Mouse (Mus musculus) embryonic facial prominence, embryonic 13.5 days (tissue): ENCODE data around the gene Tuba4a. TPM values are rescaled to one million over a fixed set of nuclear protein-coding genes. Genes with fewer than 3 reads are reported as not detected.
"Not testable (repeated sequence)": the region's sequence is repeated elsewhere in the genome, so short reads cannot be mapped to it uniquely, and the experiment has no call there.

Experiments
- ATAC-seq: fragments of 200-750 bp; cut with Nextera tagmentation; 2 replicates; pipeline ENCODE4 v1.8.0; 2017; ENCODE audit warnings: low read depth; ENCODE audit not compliant: insufficient number of reproducible peaks, insufficient read depth, low FRiP score, low TSS enrichment
- H3K27ac ChIP-seq: fragments of 300-500 bp; sonication (generic); 2 replicates; pipeline ENCODE4 v1.5.1; 2015; ENCODE audit warnings: moderate library complexity, mild to moderate bottlenecking, inconsistent platforms
- H3K27me3 ChIP-seq: fragments of 300-500 bp; sonication (generic); 2 replicates; pipeline ENCODE4 v1.6.1; 2015; ENCODE audit warnings: mild to moderate bottlenecking, inconsistent platforms
- H3K36me3 ChIP-seq: fragments of 300-500 bp; sonication (generic); 2 replicates; pipeline ENCODE4 v1.6.1; 2015; ENCODE audit warnings: mild to moderate bottlenecking, inconsistent platforms
- H3K4me1 ChIP-seq: fragments of 300-500 bp; sonication (generic); 2 replicates; pipeline ENCODE4 v1.6.1; 2015; ENCODE audit warnings: inconsistent platforms
- H3K4me2 ChIP-seq: fragments of 300-500 bp; sonication (generic); 2 replicates; pipeline ENCODE4 v1.6.1; 2015; ENCODE audit warnings: moderate library complexity, mild to moderate bottlenecking, inconsistent platforms
- H3K4me3 ChIP-seq: fragments of 300-500 bp; sonication (generic); 2 replicates; pipeline ENCODE4 v1.5.1; 2015; ENCODE audit warnings: mild to moderate bottlenecking, inconsistent platforms
- H3K9ac ChIP-seq: fragments of 300-500 bp; sonication (generic); 2 replicates; pipeline ENCODE4 v1.6.1; 2015; ENCODE audit warnings: mild to moderate bottlenecking, inconsistent platforms
- H3K9me3 ChIP-seq: fragments of 300-500 bp; sonication (generic); 2 replicates; pipeline ENCODE4 v1.6.1; 2016; ENCODE audit warnings: inconsistent platforms
- WGBS: fragments of 180-500 bp; shearing (Covaris S2); methylation state at CpG from one replicate; pipeline ENCODE4 v1.1.7; 2015; ENCODE audit warnings: mixed read lengths; 5-methylcytosine and 5-hydroxymethylcytosine counted together
- polyA plus RNA-seq: library from polyadenylated mRNA; unstranded; fragments of >200 nt; fragmentation: Nextera tagmentation; extraction: Ambion mirVana; gene quantifications from 2 replicates; pipeline ENCODE4 v1.2.1, GENCODE M21; 2015

Gene Tuba4a
- polyA plus RNA-seq, 1 experiment from 2014 or later: 17.1 TPM

GRCm38 (mm10) chr1:75250498-75250897 is 30.8 kb upstream of the Tuba4a start:
- Histone ChIP-seq H3K4me3 (no peak overlapping the region), H3K4me2 (no peak overlapping the region), H3K27ac (no peak overlapping the region), H3K9ac (no peak overlapping the region), H3K36me3 (no peaks in the 10 kb centered on the region), H3K9me3 (no peaks in the 10 kb centered on the region), H3K27me3 (peaks cover 16% of the 10 kb centered on the region), H3K4me1 (peaks cover 25% of the 10 kb centered on the region)
- WGBS: 38% methylated on average over 3 of the region's 3 CpGs
- ATAC-seq: no peak

GRCm38 (mm10) chr1:75248041-75248772 is 28.5 kb upstream of the Tuba4a start:
- Histone ChIP-seq H3K27me3 (peaks cover 12% of the 10 kb centered on the region), H3K27ac (no peak overlapping the region), H3K9me3 (no peaks in the 10 kb centered on the region), H3K4me1 (peaks cover 25% of the 10 kb centered on the region), H3K4me2 (no peak overlapping the region), H3K4me3 (no peak overlapping the region), H3K36me3 (peaks cover 12% of the 10 kb centered on the region), H3K9ac (0 out of 2 replicates have a peak overlapping the region, but pooled peaks have one; percentile 11)
- no peak for ATAC-seq
- WGBS: 41% methylated on average over 9 of the region's 9 CpGs

- no peaks in the 10 kb centered on the region for H3K9me3 ChIP-seq
- peak overlapping the region; percentile 16; the same call in 1 of the 2 replicates for H3K9ac ChIP-seq
- H3K4me2 ChIP-seq: no peak overlapping the region
- peaks cover 21% of the 10 kb centered on the region for H3K36me3 ChIP-seq
- H3K4me3 ChIP-seq: no peak overlapping the region
- no peak for ATAC-seq
- peaks cover 3% of the 10 kb centered on the region for H3K27me3 ChIP-seq
- WGBS: 78% methylated on average over 16 of the region's 16 CpGs
- H3K27ac ChIP-seq: no peak overlapping the region
- peaks cover 25% of the 10 kb centered on the region for H3K4me1 ChIP-seq
Observed at GRCm38 (mm10) chr1:75247071-75247930, 27.6 kb upstream of the Tuba4a start.

GRCm38 (mm10) chr1:75244836-75245235 is 25.2 kb upstream of the Tuba4a start:
- 15% methylated on average over 4 of the region's 4 CpGs for WGBS
- H3K4me3 ChIP-seq: no peak overlapping the region
- no peaks in the 10 kb centered on the region for H3K27me3 ChIP-seq
- H3K36me3 ChIP-seq: peaks cover 41% of the 10 kb centered on the region
- no peak overlapping the region for H3K27ac ChIP-seq
- no peak overlapping the region for H3K4me2 ChIP-seq
- no peaks in the 10 kb centered on the region for H3K9me3 ChIP-seq
- ATAC-seq: no peak
- no peak overlapping the region for H3K9ac ChIP-seq
- H3K4me1 ChIP-seq: peaks cover 14% of the 10 kb centered on the region

GRCm38 (mm10) chr1:75244175-75244826 is 24.6 kb upstream of the Tuba4a start:
- Histone ChIP-seq H3K9ac (no peak overlapping the region), H3K4me1 (peaks cover 14% of the 10 kb centered on the region), H3K27me3 (no peaks in the 10 kb centered on the region), H3K36me3 (peaks cover 47% of the 10 kb centered on the region), H3K4me2 (no peak overlapping the region), H3K27ac (no peak overlapping the region), H3K4me3 (no peak overlapping the region), H3K9me3 (no peaks in the 10 kb centered on the region)
- 86% methylated on average over 12 of the region's 12 CpGs for WGBS
- ATAC-seq: no peak

- no peaks in the 10 kb centered on the region for H3K27me3 ChIP-seq
- peaks cover 12% of the 10 kb centered on the region for H3K4me1 ChIP-seq
- no peak overlapping the region for H3K4me3 ChIP-seq
- H3K36me3 ChIP-seq: peaks cover 51% of the 10 kb centered on the region
- no peak overlapping the region for H3K4me2 ChIP-seq
- H3K27ac ChIP-seq: no peak overlapping the region
- ATAC-seq: no peak
- WGBS: 85% methylated on average over 14 of the region's 14 CpGs
- H3K9me3 ChIP-seq: no peaks in the 10 kb centered on the region
- no peak overlapping the region for H3K9ac ChIP-seq
Observed at GRCm38 (mm10) chr1:75243411-75243810, 23.7 kb upstream of the Tuba4a start.

- Histone ChIP-seq H3K36me3 (peaks cover 51% of the 10 kb centered on the region), H3K9ac (no peak overlapping the region), H3K4me3 (no peak overlapping the region), H3K27me3 (no peaks in the 10 kb centered on the region), H3K9me3 (no peaks in the 10 kb centered on the region), H3K27ac (no peak overlapping the region), H3K4me2 (no peak overlapping the region), H3K4me1 (peaks cover 14% of the 10 kb centered on the region)
- ATAC-seq: no peak
- WGBS: 84% methylated on average over 10 of the region's 10 CpGs
Observed at GRCm38 (mm10) chr1:75239591-75239990, 19.9 kb upstream of the Tuba4a start.

GRCm38 (mm10) chr1:75236117-75237050 is 16.7 kb upstream of the Tuba4a start, which contains the start of gene Dnajb2:
Dnajb2 (plus strand) TSS chr1:75236406.
- Histone ChIP-seq H3K4me3 (peak within 1 kb of the TSS; percentile 72), H3K4me1 (peaks cover 18% of the 10 kb centered on the region), H3K27me3 (peaks cover 6% of the 10 kb centered on the region; the same call in 1 of the 2 replicates), H3K36me3 (peaks cover 22% of the 10 kb centered on the region), H3K27ac (peak within 1 kb of the TSS; percentile 80), H3K4me2 (peak within 1 kb of the TSS; percentile 93), H3K9ac (peak within 1 kb of the TSS; percentile 91), H3K9me3 (no peaks in the 10 kb centered on the region)
- under 1% methylated on average over 63 of the region's 64 CpGs for WGBS
- peak; percentile 82 for ATAC-seq

GRCm38 (mm10) chr1:75234606-75235005 is 14.9 kb upstream of the Tuba4a start:
- WGBS: 2% methylated on average over 8 of the region's 8 CpGs
- Histone ChIP-seq H3K9ac (no peak overlapping the region), H3K4me1 (peaks cover 18% of the 10 kb centered on the region), H3K9me3 (no peaks in the 10 kb centered on the region), H3K36me3 (peaks cover 7% of the 10 kb centered on the region; the same call in 1 of the 2 replicates), H3K27me3 (peaks cover 12% of the 10 kb centered on the region; the same call in 1 of the 2 replicates), H3K4me3 (no peak overlapping the region), H3K4me2 (no peak overlapping the region), H3K27ac (no peak overlapping the region)
- no peak for ATAC-seq

GRCm38 (mm10) chr1:75232489-75232888 is 12.8 kb upstream of the Tuba4a start:
- H3K9ac ChIP-seq, H3K36me3 ChIP-seq: not testable (repeated sequence)

More at GRCm38 (mm10) chr1:75232489-75232888, 12.8 kb upstream of the Tuba4a start:
- H3K4me1 ChIP-seq: peaks cover 16% of the 10 kb centered on the region
- peaks cover 14% of the 10 kb centered on the region; the same call in 1 of the 2 replicates for H3K27me3 ChIP-seq
- H3K4me3 ChIP-seq, H3K4me2 ChIP-seq, H3K27ac ChIP-seq, ATAC-seq, H3K9me3 ChIP-seq: not testable (repeated sequence)
- WGBS: 73% methylated on average over 4 of the region's 4 CpGs
